Mouse (Mus musculus) c-Kit-negative CD71-positive TER-119-positive erythroid progenitor cells, embryonic 14.5 days (primary cell): ENCODE measurements around the gene Gm42517.

Experiments
- DNase-seq: peaks from one replicate; pipeline ENCODE4 v3.0.0-alpha.2; 2013; ENCODE audit warnings: low read depth, low spot score

Gene Gm42517

DNA sequence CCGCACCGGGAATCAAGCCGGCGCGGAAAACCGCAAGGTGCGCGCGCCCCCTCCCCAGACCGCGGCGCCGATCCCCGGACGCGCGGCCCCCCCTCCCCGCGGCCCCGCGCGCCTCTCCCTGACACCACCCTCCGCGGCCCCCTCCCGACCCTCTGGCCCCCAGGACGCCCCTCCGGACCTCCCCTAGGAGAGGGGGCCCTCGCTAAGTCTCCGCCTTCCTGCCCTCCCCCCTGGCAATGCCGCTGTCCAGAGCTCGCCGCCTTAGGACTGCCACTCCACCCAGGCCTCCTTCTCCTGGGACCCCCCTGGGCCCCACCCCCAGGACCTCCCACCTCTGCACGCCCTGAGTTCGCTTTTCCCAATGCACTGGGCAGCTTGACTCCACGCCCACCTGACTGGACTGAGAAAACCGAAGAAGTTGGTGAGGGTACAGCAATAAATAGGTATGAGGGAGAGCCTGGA lies at the start of gene Gm42517:
Gene Gm42517 (minus strand): TSS at position 52 of the 462 bp plus-strand sequence.
- DNase-seq: no peak

- no peak for DNase-seq
Measured at GRCm38 (mm10) chr5:108414711-108415110, 47.0 kb upstream of the Gm42517 start.

GRCm38 (mm10) chr5:108406977-108407376 lies 39.3 kb upstream of the Gm42517 start:
- no peak for DNase-seq

DNA sequence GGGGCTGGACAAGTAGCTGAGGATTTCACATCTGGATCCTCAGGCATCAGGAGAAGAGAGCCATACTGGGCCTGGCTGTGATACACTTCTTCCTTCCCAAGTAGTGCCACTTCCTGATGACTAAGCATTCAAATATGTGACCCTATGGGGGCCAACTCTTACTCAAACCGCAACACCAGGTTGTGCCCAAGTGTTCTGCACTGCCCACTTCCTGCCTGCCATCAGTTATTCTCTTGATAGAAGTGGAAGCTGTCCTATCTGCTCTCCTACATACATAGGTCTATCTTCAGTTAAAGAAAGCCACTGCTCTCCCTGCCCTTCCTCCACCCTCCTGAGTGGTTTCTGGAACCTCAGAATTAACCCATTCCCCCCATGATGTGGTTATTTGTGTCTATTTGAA lies 37.7 kb upstream of the Gm42517 start:
- no peak for DNase-seq

DNA sequence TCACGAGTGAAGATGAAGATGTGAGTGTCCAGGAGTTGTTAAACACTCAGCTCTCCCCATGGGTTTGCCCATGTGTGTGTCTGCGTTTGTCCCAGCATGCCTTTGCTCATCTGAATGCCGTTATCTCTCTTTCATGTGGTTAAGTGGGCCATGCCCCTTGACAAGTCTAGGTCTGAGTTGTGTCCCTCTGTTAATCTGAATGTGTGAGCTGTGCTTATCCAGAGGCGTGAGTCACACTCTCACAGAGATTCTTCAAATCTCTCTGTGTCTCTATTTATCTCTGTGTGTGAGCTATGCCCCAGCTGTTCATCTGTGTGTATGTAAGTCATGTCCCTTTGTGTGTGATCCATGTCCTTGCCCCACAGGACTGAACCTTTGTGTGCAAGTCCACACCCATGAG lies 35.7 kb upstream of the Gm42517 start:
- DNase-seq: no peak

- no peak for DNase-seq
Measured at GRCm38 (mm10) chr5:108389744-108390143, 22.0 kb upstream of the Gm42517 start.

DNA sequence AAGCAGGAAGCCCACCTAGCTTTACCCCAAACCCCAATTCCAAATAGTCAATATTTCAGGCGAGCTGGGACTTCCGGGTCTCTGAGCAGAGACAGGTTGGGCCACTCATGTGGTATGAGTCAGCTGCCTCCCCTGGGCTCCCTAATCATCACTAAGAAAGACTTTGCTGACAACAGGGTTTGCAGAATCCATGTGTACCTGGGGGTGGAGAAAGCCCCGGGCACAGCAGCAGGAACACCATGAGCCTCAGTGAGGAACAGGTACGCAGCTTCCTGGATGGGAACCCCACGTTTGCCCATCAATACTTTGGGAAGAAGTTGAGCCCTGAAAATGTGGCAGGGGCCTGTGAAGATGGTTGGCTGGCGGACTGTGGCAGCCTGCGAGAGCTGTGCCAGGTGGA lies 20.5 kb upstream of the Gm42517 start, which contains the start of gene Pde6b:
Gene Pde6b (plus strand): TSS at position 191 of the 400 bp plus-strand sequence.
- no peak for DNase-seq

GRCm38 (mm10) chr5:108386449-108386848 lies 18.7 kb upstream of the Gm42517 start:
- DNase-seq: no peak

DNA sequence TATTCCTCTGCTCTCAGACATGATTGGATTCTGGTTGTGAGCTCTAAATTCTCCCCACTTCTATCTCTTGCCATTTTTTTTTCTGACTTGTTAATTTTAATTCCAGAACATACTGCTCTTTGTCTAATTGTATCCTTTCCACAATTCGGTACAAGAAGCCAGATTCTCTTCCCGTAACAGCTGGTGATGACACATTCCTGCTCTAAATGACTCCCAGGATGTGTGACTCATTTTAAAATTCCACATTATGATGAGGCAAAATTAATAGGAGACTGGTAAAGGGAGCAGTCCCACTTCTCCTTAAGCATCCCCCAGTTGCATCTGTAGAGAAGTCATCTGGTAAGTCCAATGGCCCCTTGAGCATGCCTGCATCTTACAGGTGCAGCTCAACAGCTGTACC lies 17.9 kb upstream of the Gm42517 start:
- no peak for DNase-seq

DNA sequence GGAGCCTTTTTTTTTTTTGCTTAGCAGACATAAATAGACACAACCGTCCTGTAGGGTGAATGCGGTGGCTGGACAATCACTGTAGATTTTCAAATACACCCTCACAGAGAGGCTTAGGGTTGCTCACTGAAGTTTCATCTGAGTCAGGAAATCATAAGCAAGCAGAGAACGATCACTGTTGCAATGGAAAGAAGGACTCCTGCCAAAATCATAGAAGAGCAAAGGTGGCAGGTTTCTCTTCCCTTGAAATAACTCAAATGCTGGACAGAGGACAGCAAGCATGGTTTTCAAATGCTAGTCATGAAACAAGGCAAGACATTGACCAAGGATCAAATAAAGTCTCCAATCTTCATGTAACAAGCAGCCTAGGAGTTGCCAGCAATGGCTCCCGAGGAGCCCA lies 10.6 kb upstream of the Gm42517 start:
- DNase-seq: no peak

- DNase-seq: no peak
Measured at GRCm38 (mm10) chr5:108376059-108376458, 8.3 kb upstream of the Gm42517 start.

GRCm38 (mm10) chr5:108374079-108374478 lies 6.4 kb upstream of the Gm42517 start:
- DNase-seq: no peak

DNA sequence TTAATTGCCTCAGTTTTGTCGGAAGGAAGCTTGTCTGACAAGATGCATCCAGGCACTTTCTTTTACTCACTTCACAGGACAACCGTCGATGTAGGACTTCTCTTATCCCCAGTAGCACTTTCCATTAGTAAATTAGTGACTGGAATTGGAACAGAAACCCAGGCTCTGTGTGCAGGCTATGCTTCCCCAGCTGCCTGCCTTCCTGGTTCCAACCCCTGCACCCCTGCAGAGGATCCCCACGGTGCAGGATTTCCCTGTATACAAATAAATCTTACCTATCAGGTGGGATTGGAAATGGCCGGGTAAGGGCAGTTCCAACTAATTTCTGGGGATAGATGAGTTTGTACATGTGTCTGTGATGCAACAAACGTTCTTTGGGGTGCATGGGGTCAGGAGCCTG lies 2.2 kb upstream of the Gm42517 start:
- DNase-seq: no peak

DNA sequence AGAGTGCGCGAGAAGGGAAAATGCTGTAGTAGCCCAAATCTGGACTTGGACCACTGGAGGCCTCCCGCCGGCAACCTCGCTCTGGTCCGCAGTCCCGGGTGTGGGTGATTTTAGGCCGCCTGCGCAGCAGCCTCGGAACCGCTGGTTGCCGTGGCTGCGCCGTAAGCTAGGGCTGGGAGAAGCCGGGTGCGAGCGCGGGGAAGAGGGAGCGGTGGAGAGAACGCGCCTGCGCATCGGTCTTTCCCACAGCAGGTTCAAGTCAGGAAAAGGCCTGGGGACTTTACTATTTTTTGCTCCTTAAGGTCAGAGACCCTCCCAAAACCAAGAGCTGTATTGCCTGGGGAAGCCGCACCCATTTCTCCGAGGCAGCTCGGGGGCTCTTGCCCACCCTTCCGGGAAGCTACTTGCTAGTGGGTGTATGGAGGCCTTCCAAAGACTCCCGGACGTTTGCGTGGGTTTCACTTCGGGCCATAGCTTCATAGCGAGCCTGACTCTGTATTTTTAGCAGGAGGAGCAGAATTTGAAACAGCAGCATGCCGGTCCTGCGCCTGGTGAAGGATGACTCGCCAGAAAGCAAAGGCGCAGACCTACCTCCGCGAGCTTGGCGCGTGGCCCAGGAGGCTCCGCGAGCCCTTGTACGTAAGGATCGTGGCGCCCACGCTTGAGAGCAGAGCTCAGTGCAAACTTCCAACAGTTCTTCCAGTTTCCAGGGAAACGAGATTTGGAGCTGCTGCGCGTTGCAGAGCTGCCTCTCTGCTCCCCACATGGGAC lies 1.3 kb upstream of the Gm42517 start:
- no peak for DNase-seq

- no peak for DNase-seq
Measured at GRCm38 (mm10) chr5:108368446-108368845, 724 bp upstream of the Gm42517 start.

GRCm38 (mm10) chr5:108366984-108367841 lies 509 bp downstream of the Gm42517 start:
- DNase-seq: no peak

DNA sequence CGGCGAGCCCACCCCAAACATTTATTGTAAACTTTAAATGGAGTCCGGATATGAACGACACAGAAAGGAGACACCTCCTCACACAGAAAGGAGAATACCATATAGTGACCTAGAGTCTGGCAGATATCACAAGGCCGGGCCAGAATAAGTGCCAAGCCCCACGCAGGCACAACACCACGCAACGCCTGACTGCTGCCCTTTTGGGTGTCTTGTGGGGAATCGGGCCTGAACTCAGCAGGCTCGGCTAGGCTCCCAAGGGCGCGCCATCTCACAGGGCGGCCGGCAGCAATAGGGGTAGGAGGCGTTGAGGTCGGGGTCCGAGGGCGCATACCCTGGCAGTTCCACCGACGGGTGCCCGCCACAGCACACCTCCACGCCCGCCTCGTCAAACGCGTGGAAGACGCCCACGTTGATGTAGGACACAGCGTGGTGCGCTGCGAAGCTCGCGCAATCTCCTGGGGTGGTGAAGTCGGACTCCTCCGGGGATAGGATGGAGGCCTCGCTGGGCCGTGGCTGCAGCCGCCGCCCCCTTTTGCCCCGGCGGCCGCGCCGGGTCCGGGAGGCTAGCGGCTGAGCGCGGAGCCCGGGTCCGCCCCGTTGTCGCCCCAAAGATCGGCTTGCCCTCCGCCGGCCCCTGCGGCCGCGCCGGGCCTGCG lies 1.3 kb downstream of the Gm42517 start:
- no peak for DNase-seq

DNA sequence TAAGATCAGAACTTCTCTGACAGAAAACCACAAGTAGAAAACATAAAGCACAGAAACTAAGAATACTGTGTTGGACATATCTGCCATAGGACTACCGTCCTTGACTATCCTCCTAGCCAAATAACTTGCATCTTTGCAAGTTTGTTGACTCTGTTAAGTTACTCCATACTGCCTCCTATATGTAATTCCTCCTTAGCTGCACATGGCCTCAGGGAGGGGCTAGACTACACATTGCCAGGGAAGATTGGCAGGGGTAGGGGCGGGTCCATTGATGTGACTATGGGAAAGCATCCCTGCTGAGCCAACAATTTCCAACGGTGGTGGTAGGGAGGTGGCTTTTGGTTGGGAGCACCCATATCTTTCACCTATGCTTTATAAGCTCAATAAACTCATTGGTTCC lies 5.4 kb downstream of the Gm42517 start:
- no peak for DNase-seq

DNA sequence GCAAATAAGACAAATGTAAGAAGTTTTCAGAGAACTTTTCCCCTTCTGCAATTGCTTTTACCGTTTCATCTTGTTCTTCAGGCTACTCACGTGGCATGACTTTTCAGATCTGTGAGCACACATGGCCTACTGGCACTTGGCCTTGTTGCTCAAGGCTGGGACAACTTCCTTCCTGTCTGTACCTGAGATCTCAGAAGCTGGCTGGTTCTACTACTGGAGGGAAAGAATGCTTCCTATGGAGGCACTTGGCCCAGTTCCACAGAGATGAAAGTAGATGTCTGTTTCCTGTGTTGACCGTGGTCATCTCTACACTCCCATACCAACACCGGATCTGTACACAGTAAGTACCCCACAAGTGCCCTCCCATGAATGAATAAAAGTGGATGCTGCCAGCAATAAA lies 7.5 kb downstream of the Gm42517 start:
- DNase-seq: no peak

GRCm38 (mm10) chr5:108359491-108359890 lies 8.2 kb downstream of the Gm42517 start:
- DNase-seq: no peak

DNA sequence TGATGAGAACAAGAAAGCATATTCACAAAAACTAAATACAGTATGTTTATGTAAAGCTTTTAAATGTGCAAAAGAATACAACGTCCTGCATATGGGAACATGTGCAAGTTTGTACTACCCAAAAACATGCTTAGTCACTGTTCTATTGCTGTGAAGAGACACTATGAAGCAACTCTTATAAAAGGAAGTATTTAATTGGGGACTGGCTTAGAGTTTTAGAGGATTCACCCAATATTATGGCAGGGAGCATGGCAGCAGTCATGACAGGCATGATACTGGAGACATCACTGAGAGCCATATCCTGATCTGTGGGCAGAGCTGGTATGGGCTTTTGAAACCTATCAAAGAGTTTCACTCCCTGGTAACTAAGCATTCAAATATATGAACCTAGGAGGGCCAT lies 9.9 kb downstream of the Gm42517 start:
- no peak for DNase-seq

- DNase-seq: no peak
Measured at GRCm38 (mm10) chr5:108354056-108354455, 13.7 kb downstream of the Gm42517 start.
